In the genomic region with DNA sequence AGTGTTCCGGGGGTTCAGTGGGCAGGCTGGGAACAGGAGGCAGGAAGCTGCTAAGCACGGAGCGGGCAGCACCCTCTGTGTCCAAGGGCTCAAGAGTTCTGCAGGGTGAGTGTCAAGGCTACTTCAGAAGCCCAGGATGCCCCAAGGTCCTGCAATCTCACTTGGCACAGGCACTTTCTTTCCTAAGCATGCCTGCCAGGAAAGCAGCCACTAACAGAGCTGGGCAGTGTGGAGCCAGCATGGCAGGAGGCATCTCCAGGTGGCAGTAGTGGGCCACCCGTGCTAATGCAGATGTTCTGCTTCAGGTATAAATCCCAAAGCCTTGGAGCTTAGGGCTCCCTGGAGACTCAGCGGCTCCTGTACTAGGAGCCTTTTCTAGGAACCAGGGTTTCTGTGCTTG, we compare ENCODE assay signal across 10 mouse cellular contexts. TPM values are rescaled to one million over a fixed set of nuclear protein-coding genes. Genes with fewer than 3 reads are reported as not detected.
DNase-seq lines count a peak whose midpoint lies in the region; ATAC-seq and TF ChIP-seq lines count a peak whose summit lies in the region.
"Had no signal": no experiment of that assay in that cellular context is flagged by ENCODE, and none has a peak within 500 bp of the region (broad histone marks: within the 10 kb centered on the region; RNA-seq: fewer than 3 reads in every experiment).

No protein-coding gene starts in this region.

- H3K9ac ChIP-seq in kidney, embryonic 15.5 days, result no peak overlapping the region
- H3K9ac ChIP-seq in CH12.LX (ENCODE audit: insufficient read depth, low read depth), result no peak overlapping the region
- H3K9ac ChIP-seq in midbrain, embryonic 13.5 days (replicated peaks), result no peak overlapping the region
- H3K9ac ChIP-seq: embryonic facial prominence, embryonic 12.5 days; limb, embryonic 15.5 days had no signal

- peak; percentile 69 for TF ChIP-seq RAD21 in CH12.LX (IDR thresholded peaks at IDR 0.05; ENCODE audit: low read depth, low read length)

- no peak for TF ChIP-seq EP300 in CH12.LX (IDR thresholded peaks at IDR 0.05; ENCODE audit: low read length)

- H3K4me3 ChIP-seq in kidney, embryonic 15.5 days (replicated peaks), result no peak overlapping the region
- no peak overlapping the region for H3K4me3 ChIP-seq in CH12.LX (replicated peaks in 1 of 3; ENCODE audit: low read depth in 2 of 3, low read length in 2 of 3, poor library complexity in 1 of 3)
- H3K4me3 ChIP-seq in midbrain, embryonic 13.5 days (replicated peaks), result no peak overlapping the region
- H3K4me3 ChIP-seq: embryonic facial prominence, embryonic 12.5 days; limb, embryonic 15.5 days had no signal

- no peak for ATAC-seq in kidney, embryonic 15.5 days (replicated peaks; ENCODE audit: low FRiP score)
- no peak for ATAC-seq in midbrain, embryonic 13.5 days

- 87% methylated on average over 5 of the region's 5 CpGs for WGBS in kidney, embryonic 15.5 days
- 87% methylated on average over 5 of the region's 5 CpGs for WGBS in midbrain, embryonic 13.5 days

- peak in 1 of 2 experiments; percentile 76; a peak in 2 of 4 replicates for TF ChIP-seq CTCF in CH12.LX (conservative IDR thresholded peaks at IDR 0.05 in 1 of 2, IDR thresholded peaks at IDR 0.05 in 1 of 2; ENCODE audit: low read depth in 2 of 2, low read length in 2 of 2)

- no peaks in the 10 kb centered on the region for H3K27me3 ChIP-seq in kidney, embryonic 15.5 days
- no peaks in the 10 kb centered on the region for H3K27me3 ChIP-seq in CH12.LX (replicated peaks)
- H3K27me3 ChIP-seq in midbrain, embryonic 13.5 days, result no peaks in the 10 kb centered on the region
- H3K27me3 ChIP-seq: embryonic facial prominence, embryonic 12.5 days; limb, embryonic 15.5 days had no signal

- no peak overlapping the region for H3K27ac ChIP-seq in kidney, embryonic 15.5 days
- H3K27ac ChIP-seq in CH12.LX (ENCODE audit: insufficient read depth, low read depth), result no peak overlapping the region
- no peak overlapping the region for H3K27ac ChIP-seq in midbrain, embryonic 13.5 days
- H3K27ac ChIP-seq: embryonic facial prominence, embryonic 12.5 days; limb, embryonic 15.5 days had no signal

- TF ChIP-seq POLR2A in CH12.LX (IDR thresholded peaks at IDR 0.05; ENCODE audit: low read depth, low read length), result no peak

- peaks cover 59% of the 10 kb centered on the region for H3K36me3 ChIP-seq in kidney, embryonic 15.5 days
- peaks cover 64 to 95% of the 10 kb centered on the region in 2 experiments for H3K36me3 ChIP-seq in CH12.LX (replicated peaks in 1 of 2; ENCODE audit: control insufficient read depth in 1 of 2, insufficient read depth in 1 of 2, low read length in 1 of 2)
- peaks cover 58% of the 10 kb centered on the region for H3K36me3 ChIP-seq in midbrain, embryonic 13.5 days

- H3K79me2 ChIP-seq in CH12.LX (replicated peaks; ENCODE audit: control insufficient read depth, extremely low read depth, insufficient read depth, poor library complexity, severe bottlenecking), result peaks cover 2% of the 10 kb centered on the region; the same call in 1 of the 2 replicates

- DNase-seq in kidney, adult 18-20 months, result peak; percentile 80
- no peak for DNase-seq in CH12.LX (ENCODE audit: extremely low read depth)
- DNase-seq in adrenal gland, postnatal 25 days, result peak; percentile 74
- peak; percentile 70 to 77 for DNase-seq in kidney, postnatal 4 days
- DNase-seq in thymus, postnatal 25 days, result no peak
- DNase-seq in retina, postnatal 1 day, result no peak

- H3K9me3 ChIP-seq in kidney, embryonic 15.5 days (replicated peaks), result no peaks in the 10 kb centered on the region
- no peaks in the 10 kb centered on the region for H3K9me3 ChIP-seq in CH12.LX (replicated peaks; ENCODE audit: low read length)
- H3K9me3 ChIP-seq in midbrain, embryonic 13.5 days, result no peaks in the 10 kb centered on the region
- H3K9me3 ChIP-seq: embryonic facial prominence, embryonic 12.5 days; limb, embryonic 15.5 days had no signal

- dilution Hi-C loops in CH12.LX (cut with MboI; ENCODE audit: extremely low pct_ligation_motif_present, extremely low pct_unique_long_range_greater_than_20kb, low sequenced_read_pairs), result no loop called here

- H3K4me2 ChIP-seq in kidney, embryonic 15.5 days, result no peak overlapping the region
- no peak overlapping the region for H3K4me2 ChIP-seq in CH12.LX (ENCODE audit: insufficient read depth, low read depth, poor library complexity, severe bottlenecking)
- H3K4me2 ChIP-seq in midbrain, embryonic 13.5 days (replicated peaks), result no peak overlapping the region
- H3K4me2 ChIP-seq: embryonic facial prominence, embryonic 12.5 days; limb, embryonic 15.5 days had no signal

- H3K4me1 ChIP-seq in kidney, embryonic 15.5 days, result peaks cover 32% of the 10 kb centered on the region
- H3K4me1 ChIP-seq in CH12.LX (ENCODE audit: control insufficient read depth in 1 of 2, insufficient read depth in 2 of 2), result peaks cover 6 to 35% of the 10 kb centered on the region in 2 experiments; a peak in 3 of 4 replicates
- peaks cover 31% of the 10 kb centered on the region for H3K4me1 ChIP-seq in midbrain, embryonic 13.5 days (replicated peaks)

- in situ Hi-C loops in CH12.LX (cut with MboI; ENCODE audit: low pct_ligation_motif_present, low pct_unique_long_range_greater_than_20kb, low sequenced_read_pairs), result no loop called here

TF ChIP-seq in CH12.LX, 34 proteins besides CTCF, POLR2A, EP300 and RAD21:
- no peak for TF ChIP-seq PAX5 (IDR thresholded peaks at IDR 0.05; ENCODE audit: low read length)
- no peak for TF ChIP-seq TCF12 (IDR thresholded peaks at IDR 0.05; ENCODE audit: low read depth, low read length)
- TF ChIP-seq SMC3 (IDR thresholded peaks at IDR 0.05; ENCODE audit: low read depth, low read length), result peak; percentile 88
- no peak for TF ChIP-seq MAFK (IDR thresholded peaks at IDR 0.05; ENCODE audit: insufficient replicate concordance, low read length)
- TF ChIP-seq ZC3H11A (IDR thresholded peaks at IDR 0.05; ENCODE audit: low read depth, low read length), result peak; percentile 38
- no peak for TF ChIP-seq USF1 (IDR thresholded peaks at IDR 0.05; ENCODE audit: low read depth, low read length)
- no peak for TF ChIP-seq JUN (IDR thresholded peaks at IDR 0.05; ENCODE audit: insufficient read depth, low read depth, low read length)
- TF ChIP-seq ZNF384 (IDR thresholded peaks at IDR 0.05; ENCODE audit: low read depth, low read length), result no peak
- TF ChIP-seq USF2 (conservative IDR thresholded peaks at IDR 0.05; ENCODE audit: low read depth, low read length), result no peak
- no peak for TF ChIP-seq CHD2 (IDR thresholded peaks at IDR 0.05; ENCODE audit: low read length)
TF ChIP-seq in CH12.LX: peak in this region for 2.

RNA-seq across cellular contexts. Expression of gene Slc48a1, which starts 31.6 kb away (rescaled TPM):
- 57.5 and 58.8 TPM in 2 replicates for polyA plus RNA-seq in kidney, embryonic 15.5 days (2015; fragmentation: Nextera tagmentation; extraction: Ambion mirVana)
- total RNA-seq in CH12.LX (2012; rRNA removed), result 35.0 and 39.4 TPM in 2 replicates
- total RNA-seq in CH12.LX (2014; rRNA removed), result 23.2 and 25.4 TPM in 2 replicates
- polyA plus RNA-seq in CH12.LX (2012; ENCODE audit: insufficient read length, low read depth), result 50.6 and 56.0 TPM in 2 replicates
- total RNA-seq in adrenal gland, postnatal 25 days (2021), result 92.4 and 108 TPM in 2 replicates
- polyA plus RNA-seq in midbrain, embryonic 13.5 days (2015; fragmentation: Nextera tagmentation; extraction: Ambion mirVana), result 48.0 and 59.8 TPM in 2 replicates

RNA-seq across cellular contexts. Expression of gene Hdac7, which starts 34.4 kb away (rescaled TPM):
- polyA plus RNA-seq in kidney, embryonic 15.5 days (2015; fragmentation: Nextera tagmentation; extraction: Ambion mirVana), result 29.9 and 35.2 TPM in 2 replicates
- total RNA-seq in CH12.LX (2012; rRNA removed) (18.0 and 21.7 TPM in 2 replicates), CH12.LX (2014; rRNA removed) (17.7 and 19.8 TPM in 2 replicates)
- polyA plus RNA-seq in CH12.LX (2012; ENCODE audit: insufficient read length, low read depth), result 47.8 and 55.2 TPM in 2 replicates
- total RNA-seq in adrenal gland, postnatal 25 days (2021), result 93.1 and 109 TPM in 2 replicates
- polyA plus RNA-seq in midbrain, embryonic 13.5 days (2015; fragmentation: Nextera tagmentation; extraction: Ambion mirVana), result 29.8 and 31.4 TPM in 2 replicates

RNA-seq across cellular contexts. Expression of gene Rapgef3, which starts 42.2 kb away (rescaled TPM):
- polyA plus RNA-seq in kidney, embryonic 15.5 days (2015; fragmentation: Nextera tagmentation; extraction: Ambion mirVana), result 23.0 and 29.7 TPM in 2 replicates
- total RNA-seq in CH12.LX (2012; rRNA removed), result 2.8 and 3.4 TPM in 2 replicates
- total RNA-seq in CH12.LX (2014; rRNA removed), result 2.2 and 3.2 TPM in 2 replicates
- 1.7 and 2.5 TPM in 2 replicates for polyA plus RNA-seq in CH12.LX (2012; ENCODE audit: insufficient read length, low read depth)
- total RNA-seq in adrenal gland, postnatal 25 days (2021), result 16.9 and 26.0 TPM in 2 replicates
- polyA plus RNA-seq in midbrain, embryonic 13.5 days (2015; fragmentation: Nextera tagmentation; extraction: Ambion mirVana), result 7.2 and 9.0 TPM in 2 replicates

Comparison
In these comparisons a context has a peak if more than half of its experiments do, and no peak if none do; other contexts are left out.
1. DNase-seq: peak in kidney, adult 18-20 months (single experiment), adrenal gland, postnatal 25 days (single experiment) and kidney, postnatal 4 days (2 of 2); none in CH12.LX (single experiment), thymus, postnatal 25 days (single experiment) and retina, postnatal 1 day (single experiment).